Mouse (Mus musculus) spleen, adult 2 months (tissue): ENCODE measurements around the gene Tgm5.
"Not testable (repeated sequence)": the region's sequence is repeated elsewhere in the genome, so short reads cannot be mapped to it uniquely, and the experiment has no call there.

Source experiments
- CTCF ChIP-seq: fragments of 200-500 bp; IDR thresholded peaks from 2 replicates; pipeline ENCODE4 v1.5.1; 2011; ENCODE audit warnings: mild to moderate bottlenecking, inconsistent platforms; ENCODE audit not compliant: insufficient read depth, insufficient read length, insufficient replicate concordance; ENCODE audit errors: extremely low read depth
- POLR2A ChIP-seq: fragments of 200-500 bp; IDR thresholded peaks from 2 replicates; pipeline ENCODE4 v1.6.1; 2011; ENCODE audit warnings: low read depth, low read length, inconsistent platforms

DNA sequence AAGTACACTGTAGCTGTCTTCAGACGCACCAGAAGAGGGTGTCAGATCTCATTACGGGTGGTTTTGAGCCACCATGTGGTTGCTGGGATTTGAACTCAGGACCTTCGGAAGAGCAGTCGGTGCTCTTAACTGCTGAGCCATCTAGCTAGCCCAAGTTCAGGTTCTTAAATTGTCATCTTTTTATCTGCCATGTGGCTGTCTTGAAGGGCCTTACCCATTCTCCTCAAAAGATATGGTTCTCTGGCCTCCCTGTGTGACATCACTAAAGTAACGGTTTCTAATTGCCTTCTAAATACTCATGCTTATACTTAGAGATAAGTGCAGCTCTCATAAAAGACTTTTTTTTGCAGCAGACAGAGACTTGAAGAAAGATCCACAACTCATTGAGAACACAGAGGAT is 40.7 kb upstream of the Tgm5 start:
- not testable (repeated sequence) for TF ChIP-seq POLR2A, CTCF
